Mouse (Mus musculus) limb, embryonic 13.5 days (tissue): ENCODE measurements around the gene Magi3. TPM values are rescaled to one million over a fixed set of nuclear protein-coding genes. Genes with fewer than 3 reads are reported as not detected.
A peak's percentile ranks its signal among the peaks of the same experiment; 100 is the strongest.

Source experiments
- ATAC-seq: fragments of 200-750 bp; cut with Nextera tagmentation; 2 replicates; pipeline ENCODE4 v1.8.0; 2017; ENCODE audit warnings: low read depth, moderate number of reproducible peaks, moderate TSS enrichment; ENCODE audit not compliant: low FRiP score
- H3K27ac ChIP-seq: fragments of 300-500 bp; sonication (generic); 2 replicates; pipeline ENCODE4 v1.5.1; 2015; ENCODE audit warnings: inconsistent platforms, mild to moderate bottlenecking, moderate library complexity
- H3K27me3 ChIP-seq: fragments of 300-500 bp; sonication (generic); 2 replicates; pipeline ENCODE4 v1.6.1; 2015; ENCODE audit warnings: mild to moderate bottlenecking, inconsistent platforms
- H3K36me3 ChIP-seq: fragments of 300-500 bp; sonication (generic); 2 replicates; pipeline ENCODE4 v1.6.1; 2015; ENCODE audit warnings: inconsistent platforms, mild to moderate bottlenecking, moderate library complexity
- H3K4me1 ChIP-seq: fragments of 300-500 bp; sonication (generic); 2 replicates; pipeline ENCODE4 v1.6.1; 2015; ENCODE audit warnings: inconsistent platforms
- H3K4me2 ChIP-seq: fragments of 300-500 bp; sonication (generic); replicated peaks from 2 replicates; pipeline ENCODE4 v1.6.1; 2015; ENCODE audit warnings: inconsistent platforms, mild to moderate bottlenecking, moderate library complexity
- H3K4me3 ChIP-seq: fragments of 300-500 bp; sonication (generic); 2 replicates; pipeline ENCODE4 v1.5.1; 2015; ENCODE audit warnings: moderate library complexity, mild to moderate bottlenecking, inconsistent platforms
- H3K9ac ChIP-seq: fragments of 300-500 bp; sonication (generic); 2 replicates; pipeline ENCODE4 v1.6.1; 2015; ENCODE audit warnings: mild to moderate bottlenecking, inconsistent platforms
- H3K9me3 ChIP-seq: fragments of 300-500 bp; sonication (generic); 2 replicates; pipeline ENCODE4 v1.6.1; 2016; ENCODE audit warnings: inconsistent platforms
- WGBS: fragments of 180-500 bp; shearing (Covaris S2); methylation state at CpG from one replicate; pipeline ENCODE4 v1.1.7; 2015; 5-methylcytosine and 5-hydroxymethylcytosine counted together
- polyA plus RNA-seq: library from polyadenylated mRNA; unstranded; fragments of >200 nt; fragmentation: Nextera tagmentation; extraction: Ambion mirVana; gene quantifications from 2 replicates; pipeline ENCODE4 v1.2.1, GENCODE M21; 2015

The Magi3 gene
- polyA plus RNA-seq, 1 experiment from 2014 or later: 4.1 TPM

DNA sequence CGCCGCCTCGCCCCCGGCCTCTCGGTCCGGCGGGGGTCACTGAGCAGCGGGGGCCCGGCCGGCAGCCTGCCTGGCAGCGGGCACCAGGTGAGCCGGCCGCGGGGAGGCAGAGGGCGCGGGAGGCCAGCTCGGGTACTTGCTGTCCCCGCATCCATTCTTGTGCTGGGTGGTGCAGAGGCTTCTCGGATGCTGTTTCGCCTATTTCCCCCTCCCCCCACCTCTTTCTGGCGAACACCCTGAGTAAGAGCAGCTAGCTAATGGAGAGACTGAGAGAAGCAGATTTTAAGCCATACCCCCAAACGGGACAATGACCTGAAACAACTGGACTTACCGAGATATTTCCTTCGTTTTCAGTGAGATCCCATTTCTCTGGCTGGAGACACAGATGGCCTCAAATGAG is 251.5 kb downstream of the Magi3 start:
- Histone ChIP-seq H3K27ac (peak overlapping the region; percentile 97), H3K36me3 (peaks cover 26% of the 10 kb centered on the region), H3K27me3 (no peaks in the 10 kb centered on the region), H3K9me3 (no peaks in the 10 kb centered on the region), H3K9ac (peak overlapping the region; percentile 93), H3K4me1 (peaks cover 14% of the 10 kb centered on the region), H3K4me2 (peak overlapping the region; percentile 78), H3K4me3 (peak overlapping the region; percentile 91)
- ATAC-seq: peak; percentile 74
- under 1% methylated on average over 24 of the region's 24 CpGs for WGBS

GRCm38 (mm10) chr3:103967861-103968691 is 252.1 kb downstream of the Magi3 start, which contains the start of gene Phtf1:
Gene Phtf1, plus strand, starts transcription at chr3:103968110.
- H3K4me3 ChIP-seq: peak within 1 kb of the TSS; percentile 91
- H3K9ac ChIP-seq: peak within 1 kb of the TSS; percentile 93
- H3K27me3 ChIP-seq: no peaks in the 10 kb centered on the region
- peaks cover 14% of the 10 kb centered on the region for H3K4me1 ChIP-seq
- H3K27ac ChIP-seq: peak within 1 kb of the TSS; percentile 97
- peak within 1 kb of the TSS; percentile 78 for H3K4me2 ChIP-seq
- peak; percentile 97 for ATAC-seq
- no peaks in the 10 kb centered on the region for H3K9me3 ChIP-seq
- WGBS: under 1% methylated on average over 60 of the region's 70 CpGs
- H3K36me3 ChIP-seq: peaks cover 26% of the 10 kb centered on the region

DNA sequence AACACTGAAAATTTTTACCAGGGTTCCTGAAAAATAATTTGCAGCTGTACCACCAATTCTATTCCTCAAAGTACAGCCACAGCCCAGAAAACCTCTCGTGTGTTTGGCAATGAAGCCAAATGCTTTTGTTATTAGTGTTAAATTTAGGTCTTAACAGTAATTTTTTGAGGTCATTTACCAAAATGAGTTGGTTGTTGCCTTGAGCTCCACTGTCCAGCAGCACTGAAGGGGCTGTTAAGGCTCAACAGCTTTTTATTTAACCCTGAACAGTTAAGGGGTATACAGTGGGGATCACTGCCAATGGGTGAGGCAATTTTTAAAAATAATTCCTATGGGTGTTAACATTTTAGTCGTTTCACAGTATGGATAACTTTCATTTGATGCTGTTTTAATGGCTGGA is 252.9 kb downstream of the Magi3 start:
- Histone ChIP-seq H3K9ac (peak overlapping the region; percentile 93), H3K27ac (peak overlapping the region; percentile 97), H3K9me3 (no peaks in the 10 kb centered on the region), H3K36me3 (peaks cover 27% of the 10 kb centered on the region), H3K4me1 (peaks cover 14% of the 10 kb centered on the region), H3K27me3 (no peaks in the 10 kb centered on the region), H3K4me2 (peak overlapping the region; percentile 78), H3K4me3 (peak overlapping the region; percentile 91)
- ATAC-seq: no peak
- WGBS: 11% methylated on average over 2 of the region's 2 CpGs
